Mouse (Mus musculus) forebrain, embryonic 15.5 days (tissue): ENCODE data around the gene Irx4. TPM values are rescaled to one million over a fixed set of nuclear protein-coding genes. Genes with fewer than 3 reads are reported as not detected.

Experiments
- ATAC-seq: fragments of 200-750 bp; cut with Nextera tagmentation; replicated peaks from 2 replicates; pipeline ENCODE4 v1.8.0; 2017; ENCODE audit warnings: mild to moderate bottlenecking, moderate TSS enrichment, moderate library complexity
- H3K27ac ChIP-seq: fragments of 300-500 bp; sonication (generic); replicated peaks from 2 replicates; pipeline ENCODE4 v1.5.1; 2015; ENCODE audit warnings: mild to moderate bottlenecking, inconsistent platforms
- H3K27me3 ChIP-seq: fragments of 300-500 bp; sonication (generic); 2 replicates; pipeline ENCODE4 v1.6.1; 2015; ENCODE audit warnings: inconsistent platforms
- H3K36me3 ChIP-seq: fragments of 300-500 bp; sonication (generic); 2 replicates; pipeline ENCODE4 v1.6.1; 2015; ENCODE audit warnings: mild to moderate bottlenecking, inconsistent platforms
- H3K4me1 ChIP-seq: fragments of 300-500 bp; sonication (generic); 2 replicates; pipeline ENCODE4 v1.6.1; 2015; ENCODE audit warnings: inconsistent platforms
- H3K4me2 ChIP-seq: fragments of 300-500 bp; sonication (generic); replicated peaks from 2 replicates; pipeline ENCODE4 v1.6.1; 2015; ENCODE audit warnings: mild to moderate bottlenecking, inconsistent platforms
- H3K4me3 ChIP-seq: fragments of 300-500 bp; sonication (generic); 2 replicates; pipeline ENCODE4 v1.5.1; 2015; ENCODE audit warnings: mild to moderate bottlenecking, inconsistent platforms
- H3K9ac ChIP-seq: fragments of 300-500 bp; sonication (generic); replicated peaks from 2 replicates; pipeline ENCODE4 v1.6.1; 2015; ENCODE audit warnings: mild to moderate bottlenecking, inconsistent platforms
- H3K9me3 ChIP-seq: fragments of 300-500 bp; sonication (generic); 2 replicates; pipeline ENCODE4 v1.6.1; 2016; ENCODE audit warnings: inconsistent platforms
- WGBS: fragments of 180-500 bp; shearing (Covaris S2); methylation state at CpG from one replicate; pipeline ENCODE4 v1.1.7; 2015; ENCODE audit warnings: mixed read lengths; 5-methylcytosine and 5-hydroxymethylcytosine counted together
- polyA plus RNA-seq: library from polyadenylated mRNA; unstranded; fragments of >200 nt; fragmentation: Nextera tagmentation; extraction: Ambion mirVana; gene quantifications from 2 replicates; pipeline ENCODE4 v1.2.1, GENCODE M21; 2015

Gene Irx4
- polyA plus RNA-seq, 1 experiment from 2014 or later: 0.09 TPM

DNA sequence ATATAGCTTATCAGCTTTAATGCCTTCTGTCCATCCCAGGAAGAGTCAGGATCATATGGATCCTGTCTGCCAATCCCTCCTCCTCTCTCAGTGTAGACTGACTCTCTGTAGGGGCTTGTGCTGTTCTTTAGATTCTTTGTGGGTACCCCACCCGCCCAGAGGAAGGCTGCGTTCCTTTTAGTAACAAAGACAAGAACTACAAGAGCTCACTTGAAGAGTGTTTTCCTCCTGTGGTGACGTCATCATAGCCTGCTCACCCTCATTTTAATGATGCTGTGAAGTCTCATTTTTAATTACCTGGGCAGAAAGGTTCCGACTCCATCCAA lies 45.8 kb downstream of the Irx4 start:
- no peak overlapping the region for H3K4me3 ChIP-seq
- no peaks in the 10 kb centered on the region for H3K27me3 ChIP-seq
- peaks cover 8% of the 10 kb centered on the region; the same call in 1 of the 2 replicates for H3K4me1 ChIP-seq
- ATAC-seq: no peak
- no peaks in the 10 kb centered on the region for H3K9me3 ChIP-seq
- H3K4me2 ChIP-seq: no peak overlapping the region
- H3K36me3 ChIP-seq: no peaks in the 10 kb centered on the region
- no peak overlapping the region for H3K9ac ChIP-seq
- no peak overlapping the region for H3K27ac ChIP-seq
- WGBS: 12% methylated on average over 4 of the region's 4 CpGs

DNA sequence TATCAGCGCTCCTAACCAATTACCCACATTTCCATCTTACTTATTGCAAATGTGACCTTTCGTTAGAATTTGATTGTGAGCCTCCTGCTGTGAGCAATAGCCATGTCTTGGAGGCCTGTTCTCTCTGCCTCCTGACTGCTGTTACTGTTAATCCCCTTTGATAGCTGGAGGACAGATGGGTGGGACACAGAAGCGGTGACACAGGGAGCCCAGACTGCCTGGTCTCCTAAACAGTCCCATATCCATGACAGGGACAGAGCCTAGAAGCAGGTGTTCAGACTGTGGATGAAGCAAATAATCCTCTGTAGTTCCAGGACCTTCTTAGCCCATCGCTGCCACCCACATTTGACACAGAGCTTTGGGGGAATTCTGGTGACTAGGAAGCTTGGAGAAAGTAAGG lies 46.2 kb downstream of the Irx4 start:
- Histone ChIP-seq H3K9ac (no peak overlapping the region), H3K4me3 (no peak overlapping the region), H3K27ac (no peak overlapping the region), H3K4me1 (peaks cover 8% of the 10 kb centered on the region; the same call in 1 of the 2 replicates), H3K36me3 (no peaks in the 10 kb centered on the region), H3K9me3 (no peaks in the 10 kb centered on the region), H3K27me3 (no peaks in the 10 kb centered on the region), H3K4me2 (no peak overlapping the region)
- 35% methylated on average over 4 of the region's 4 CpGs for WGBS
- ATAC-seq: no peak

- 0 out of 2 replicates have a peak, but pooled peaks have one; percentile 33 for ATAC-seq
Measured at GRCm38 (mm10) chr13:73310183-73310929, 50.1 kb downstream of the Irx4 start.

More at GRCm38 (mm10) chr13:73310183-73310929, 50.1 kb downstream of the Irx4 start:
- Histone ChIP-seq H3K9me3 (no peaks in the 10 kb centered on the region), H3K27me3 (no peaks in the 10 kb centered on the region), H3K9ac (no peak overlapping the region), H3K4me1 (peaks cover 8% of the 10 kb centered on the region; the same call in 1 of the 2 replicates), H3K27ac (no peak overlapping the region), H3K4me3 (no peak overlapping the region), H3K36me3 (no peaks in the 10 kb centered on the region), H3K4me2 (no peak overlapping the region)
- 28% methylated on average over 8 of the region's 8 CpGs for WGBS

Other genes starting within 250 kb of the Irx4 start
- 91.0 and 99.8 TPM in 2 replicates for gene Mrpl36, start 68.0 kb downstream of the Irx4 start, polyA plus RNA-seq
- gene Ndufs6, start 68.1 kb downstream of the Irx4 start, polyA plus RNA-seq: 357 and 367 TPM in 2 replicates
- gene Lpcat1, start 206.7 kb downstream of the Irx4 start, polyA plus RNA-seq: 61.4 and 62.1 TPM in 2 replicates